Comparison of ENCODE assay signal across 8 mouse cellular contexts in genomic region chr4:135151988-135152594, GRCm38 (mm10). TPM values are rescaled to one million over a fixed set of nuclear protein-coding genes. Genes with fewer than 3 reads are reported as not detected.
DNase-seq lines count a peak whose midpoint lies in the region; ATAC-seq and TF ChIP-seq lines count a peak whose summit lies in the region.

No protein-coding gene starts in this region.

- TF ChIP-seq RAD21 in CH12.LX (IDR thresholded peaks at IDR 0.05; ENCODE audit: low read depth, low read length) = no peak

- peaks cover 22 to 63% of the 10 kb centered on the region in 2 experiments for H3K4me1 ChIP-seq in CH12.LX (ENCODE audit: control insufficient read depth in 1 of 2, insufficient read depth in 2 of 2)
- H3K4me1 ChIP-seq in forebrain, embryonic 14.5 days (ENCODE audit: control insufficient read depth, insufficient read depth, low read length) = no peaks in the 10 kb centered on the region
- peaks cover 14% of the 10 kb centered on the region for H3K4me1 ChIP-seq in intestine, embryonic 16.5 days (ENCODE audit: control insufficient read depth, insufficient read depth, low read length)

- peaks cover 45% of the 10 kb centered on the region for H3K79me2 ChIP-seq in CH12.LX (replicated peaks; ENCODE audit: control insufficient read depth, extremely low read depth, insufficient read depth, poor library complexity, severe bottlenecking)

- in situ Hi-C loops in CH12.LX (cut with MboI; ENCODE audit: low pct_ligation_motif_present, low pct_unique_long_range_greater_than_20kb, low sequenced_read_pairs) = no loop called here

- H3K4me2 ChIP-seq in CH12.LX (ENCODE audit: insufficient read depth, low read depth, poor library complexity, severe bottlenecking) = peak overlapping the region; percentile 59
- peak overlapping the region; percentile 43 for H3K4me2 ChIP-seq in forebrain, embryonic 14.5 days (ENCODE audit: low read length)
- H3K4me2 ChIP-seq in intestine, embryonic 16.5 days (ENCODE audit: low read depth, low read length) = peak overlapping the region; percentile 77

- H3K9me3 ChIP-seq in CH12.LX (replicated peaks; ENCODE audit: low read length) = no peaks in the 10 kb centered on the region
- no peaks in the 10 kb centered on the region for H3K9me3 ChIP-seq in forebrain, embryonic 14.5 days (replicated peaks; ENCODE audit: control insufficient read depth, low read length)
- H3K9me3 ChIP-seq in intestine, embryonic 16.5 days (ENCODE audit: control insufficient read depth, low read length) = no peaks in the 10 kb centered on the region

- peaks cover 9 to 21% of the 10 kb centered on the region in 2 experiments for H3K36me3 ChIP-seq in CH12.LX (replicated peaks in 1 of 2; ENCODE audit: control insufficient read depth in 1 of 2, insufficient read depth in 1 of 2, low read length in 1 of 2)
- H3K36me3 ChIP-seq in forebrain, embryonic 14.5 days (ENCODE audit: control insufficient read depth, insufficient read depth, low read length) = no peaks in the 10 kb centered on the region
- no peaks in the 10 kb centered on the region for H3K36me3 ChIP-seq in intestine, embryonic 16.5 days (ENCODE audit: control insufficient read depth, insufficient read depth, low read length)

- TF ChIP-seq POLR2A in CH12.LX (IDR thresholded peaks at IDR 0.05; ENCODE audit: low read depth, low read length) = peak; percentile 65; the same call in 1 of the 2 replicates

- no peak for TF ChIP-seq CTCF in CH12.LX (conservative IDR thresholded peaks at IDR 0.05 in 1 of 2, IDR thresholded peaks at IDR 0.05 in 1 of 2; ENCODE audit: low read depth in 2 of 2, low read length in 2 of 2)

- H3K27ac ChIP-seq in CH12.LX (ENCODE audit: insufficient read depth, low read depth) = peak overlapping the region; percentile 53
- no peak overlapping the region for H3K27ac ChIP-seq in forebrain, embryonic 14.5 days (ENCODE audit: low read depth, low read length)
- no peak overlapping the region for H3K27ac ChIP-seq in intestine, embryonic 16.5 days (ENCODE audit: low read length)

- TF ChIP-seq EP300 in CH12.LX (IDR thresholded peaks at IDR 0.05; ENCODE audit: low read length) = no peak

- ATAC-seq in forebrain, embryonic 14.5 days = no peak
- peak; percentile 29; the same call in 1 of the 2 replicates for ATAC-seq in intestine, embryonic 16.5 days
- ATAC-seq in megakaryocyte progenitor cell, adult 5-6 weeks (replicated peaks; ENCODE audit: poor library complexity) = peak; percentile 40

- peak overlapping the region; percentile 34 to 95 (median 62) for H3K4me3 ChIP-seq in CH12.LX (replicated peaks in 1 of 3; ENCODE audit: low read depth in 2 of 3, low read length in 2 of 3, poor library complexity in 1 of 3)
- H3K4me3 ChIP-seq in forebrain, embryonic 14.5 days (ENCODE audit: low read depth, low read length) = peak overlapping the region; percentile 26
- H3K4me3 ChIP-seq in intestine, embryonic 16.5 days (ENCODE audit: low read length) = peak overlapping the region; percentile 46

- dilution Hi-C loops in CH12.LX (cut with MboI; ENCODE audit: extremely low pct_ligation_motif_present, extremely low pct_unique_long_range_greater_than_20kb, low sequenced_read_pairs) = no loop called here

- whole genome bisulfite sequencing in forebrain, embryonic 14.5 days = under 1% methylated on average over 60 of the region's 63 CpGs
- under 1% methylated on average over 48 of the region's 63 CpGs for WGBS in intestine, embryonic 16.5 days

- DNase-seq in 3134 (ENCODE audit: extremely low read depth, insufficient read length, low spot score) (peak; percentile 63), CH12.LX (ENCODE audit: extremely low read depth) (no peak)
- DNase-seq in forebrain, embryonic 14.5 days (ENCODE audit: low spot score) = no peak
- peak; percentile 57 for DNase-seq in testis, postnatal 14 days (ENCODE audit: low spot score)
- no peak for DNase-seq in left cerebral cortex, postnatal 10 days (ENCODE audit: extremely low spot score in 1 of 2, low spot score in 2 of 2)
- DNase-seq in cerebellum, postnatal 36 days = no peak

- intact Hi-C loops in left cerebral cortex, postnatal 10 days (cut with DNase I) = no loop called here

- no peaks in the 10 kb centered on the region for H3K27me3 ChIP-seq in CH12.LX (replicated peaks)
- peaks cover 96% of the 10 kb centered on the region for H3K27me3 ChIP-seq in forebrain, embryonic 14.5 days (replicated peaks; ENCODE audit: control insufficient read depth, insufficient read depth, low read length)
- peaks cover 98% of the 10 kb centered on the region for H3K27me3 ChIP-seq in intestine, embryonic 16.5 days (replicated peaks; ENCODE audit: control insufficient read depth, insufficient read depth, low read length)

- peak overlapping the region; percentile 75 for H3K9ac ChIP-seq in CH12.LX (ENCODE audit: insufficient read depth, low read depth)
- H3K9ac ChIP-seq in forebrain, embryonic 14.5 days (ENCODE audit: low read length) = no peak overlapping the region
- peak overlapping the region; percentile 51; the same call in 1 of the 2 replicates for H3K9ac ChIP-seq in intestine, embryonic 16.5 days (ENCODE audit: low read depth, low read length)

TF ChIP-seq in CH12.LX, 34 proteins besides CTCF, POLR2A, EP300 and RAD21:
- TF ChIP-seq ZMIZ1 (IDR thresholded peaks at IDR 0.05; ENCODE audit: low read depth, low read length) (no peak; the same call in 1 of the 2 replicates), NELFE (IDR thresholded peaks at IDR 0.05; ENCODE audit: low read depth, low read length) (no peak), MAX (IDR thresholded peaks at IDR 0.05; ENCODE audit: low read length) (no peak), MEF2A (IDR thresholded peaks at IDR 0.05; ENCODE audit: borderline replicate concordance, low read depth, low read length) (no peak), USF1 (IDR thresholded peaks at IDR 0.05; ENCODE audit: low read depth, low read length) (no peak), ELF1 (IDR thresholded peaks at IDR 0.05; ENCODE audit: low read depth, low read length) (peak; percentile 36; the same call in 1 of the 2 replicates), SIN3A (IDR thresholded peaks at IDR 0.05; ENCODE audit: low read length) (no peak), NRF1 (IDR thresholded peaks at IDR 0.05; ENCODE audit: low read depth, low read length) (no peak), MAFK (IDR thresholded peaks at IDR 0.05; ENCODE audit: insufficient replicate concordance, low read length) (no peak), MXI1 (IDR thresholded peaks at IDR 0.05; ENCODE audit: low read depth, low read length) (0 out of 2 replicates have a peak, but pooled peaks have one; percentile 35), UBTF (IDR thresholded peaks at IDR 0.05; ENCODE audit: low read depth, low read length) (0 out of 2 replicates have a peak, but pooled peaks have one; percentile 53), IRF4 (IDR thresholded peaks at IDR 0.05; ENCODE audit: low read depth, low read length) (no peak), SMC3 (IDR thresholded peaks at IDR 0.05; ENCODE audit: low read depth, low read length) (no peak), TBP (conservative IDR thresholded peaks at IDR 0.05; ENCODE audit: low read depth, low read length) (0 out of 2 replicates have a peak, but pooled peaks have one; percentile 34), USF2 (conservative IDR thresholded peaks at IDR 0.05; ENCODE audit: low read depth, low read length) (no peak), PAX5 (IDR thresholded peaks at IDR 0.05; ENCODE audit: low read length) (no peak), MYC (IDR thresholded peaks at IDR 0.05; ENCODE audit: low read depth, low read length) (no peak), HCFC1 (IDR thresholded peaks at IDR 0.05; ENCODE audit: low read depth, low read length) (no peak), JUND (conservative IDR thresholded peaks at IDR 0.05; ENCODE audit: low read depth, low read length) (no peak), ZC3H11A (IDR thresholded peaks at IDR 0.05; ENCODE audit: low read depth, low read length) (no peak), CHD2 (IDR thresholded peaks at IDR 0.05; ENCODE audit: low read length) (no peak)

RNA-seq across cellular contexts. Expression of gene Runx3, which starts 31.6 kb away (rescaled TPM):
- total RNA-seq in CH12.LX (2012; rRNA removed) (13.7 and 19.7 TPM in 2 replicates), CH12.LX (2014; rRNA removed) (2.4 and 5.0 TPM in 2 replicates)
- polyA plus RNA-seq in CH12.LX (2012; ENCODE audit: insufficient read length, low read depth) = 48.0 and 61.1 TPM in 2 replicates
- not detected in 2 replicates for polyA plus RNA-seq in forebrain, embryonic 14.5 days (2014; fragmentation: Nextera tagmentation; extraction: Ambion mirVana)
- polyA plus RNA-seq in intestine, embryonic 16.5 days (2015; fragmentation: Nextera tagmentation; extraction: Ambion mirVana) = 0.31 and 0.33 TPM in 2 replicates
- total RNA-seq in megakaryocyte progenitor cell, adult 5-6 weeks (2015) = 56.7 and 60.5 TPM in 2 replicates
- total RNA-seq in megakaryocyte progenitor cell, adult 5-6 weeks (2017) = 7.1 and 10.8 TPM in 2 replicates
- not detected for total RNA-seq in left cerebral cortex, postnatal 10 days (2021)

Comparison
In these comparisons a context has a peak if more than half of its experiments do, and no peak if none do; other contexts are left out.
1. DNase-seq: peak in 3134 (single experiment) and testis, postnatal 14 days (single experiment); none in CH12.LX (single experiment), forebrain, embryonic 14.5 days (single experiment), left cerebral cortex, postnatal 10 days (0 of 2) and cerebellum, postnatal 36 days (0 of 2).
2. Peak in every context shown above with its lines, with median percentiles within 50 percentile points of each other: H3K4me2 ChIP-seq and H3K4me3 ChIP-seq.